Mouse (Mus musculus) spleen, postnatal 36 days (tissue): Measurements from ENCODE around the gene Creb5.

Source experiments
- DNase-seq, 2 experiments: peaks; one replicate each; pipeline ENCODE4 v3.0.0; 2022; ENCODE audit warnings: low spot score in 2 of 2, mixed read lengths in 1 of 2

Gene Creb5

GRCm38 (mm10) chr6:53545989-53546388 is 258.9 kb downstream of the Creb5 start:
- DNase-seq: no peak

- no peak for DNase-seq
These were observed 261.2 kb downstream of the Creb5 start for GRCm38 (mm10) chr6:53548236-53548635.

DNA sequence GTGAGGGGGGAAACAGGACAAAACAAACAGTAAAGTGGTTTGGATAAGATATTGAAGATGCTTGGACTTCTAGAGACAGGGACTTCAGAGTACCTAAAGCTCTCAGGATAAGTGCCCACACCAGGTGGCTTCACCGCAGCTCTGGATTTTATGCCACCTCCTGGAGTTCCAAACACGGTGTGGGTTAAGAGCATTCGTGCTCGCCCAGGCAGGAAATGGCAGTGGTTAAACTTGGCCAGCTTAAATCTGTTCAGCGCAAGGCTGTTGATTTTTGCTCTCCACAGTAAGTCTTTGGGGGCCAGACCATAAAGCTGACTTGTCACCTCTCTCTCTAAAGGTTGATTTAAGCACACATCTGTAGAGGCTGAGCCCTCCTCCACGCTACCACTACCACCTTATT is 262.3 kb downstream of the Creb5 start:
- DNase-seq: no peak

GRCm38 (mm10) chr6:53556050-53556449 is 269.0 kb downstream of the Creb5 start:
- DNase-seq: no peak

DNA sequence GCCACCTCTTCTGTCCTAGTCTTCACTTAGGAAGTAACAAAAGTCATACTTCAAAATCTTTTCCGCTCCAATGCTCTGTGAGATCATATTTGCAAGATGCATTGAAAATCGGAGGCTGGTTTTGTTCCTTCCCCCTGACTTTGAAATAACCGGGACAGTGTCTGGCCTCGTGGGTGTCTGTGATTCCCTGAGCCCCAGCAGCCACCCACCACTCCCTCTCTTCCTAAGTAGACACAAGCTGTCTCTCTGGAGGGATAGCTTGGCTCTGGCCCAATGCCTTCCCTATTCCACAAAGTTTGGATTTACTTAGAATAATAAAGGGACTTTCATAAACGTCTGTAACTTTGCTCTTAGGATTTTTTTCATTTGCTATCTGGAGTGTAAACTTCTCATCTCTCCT is 273.9 kb downstream of the Creb5 start:
- DNase-seq: no peak

GRCm38 (mm10) chr6:53562586-53562985 is 275.5 kb downstream of the Creb5 start:
- DNase-seq: no peak

GRCm38 (mm10) chr6:53563546-53564185 is 276.6 kb downstream of the Creb5 start:
- DNase-seq: no peak

GRCm38 (mm10) chr6:53569436-53569835 is 282.4 kb downstream of the Creb5 start:
- DNase-seq: no peak

DNA sequence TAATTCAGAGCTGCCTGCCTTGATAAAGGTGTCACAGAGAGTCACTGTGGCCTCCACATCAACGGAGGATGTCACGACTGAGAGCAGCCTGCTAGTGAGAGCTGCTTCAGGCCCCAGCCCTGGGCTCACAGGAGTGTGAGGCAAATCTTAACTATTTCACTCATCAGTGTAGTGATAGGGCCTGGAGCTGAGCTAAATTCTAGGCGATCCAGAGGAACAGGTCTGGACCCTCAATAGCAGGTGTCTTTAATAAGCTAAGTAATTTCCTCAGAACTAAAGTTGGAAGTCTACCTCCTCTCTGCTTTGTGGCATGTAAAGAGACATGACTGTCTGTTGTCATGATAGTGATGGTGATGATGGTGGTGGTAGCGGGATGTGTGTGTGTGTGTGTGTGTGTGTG is 283.8 kb downstream of the Creb5 start:
- no peak for DNase-seq

- DNase-seq: no peak
These were observed 284.6 kb downstream of the Creb5 start for GRCm38 (mm10) chr6:53571571-53572122.

GRCm38 (mm10) chr6:53572456-53572855 is 285.4 kb downstream of the Creb5 start:
- DNase-seq: no peak

GRCm38 (mm10) chr6:53572979-53573710 is 286.1 kb downstream of the Creb5 start:
- DNase-seq: peak; percentile 12 to 25

DNA sequence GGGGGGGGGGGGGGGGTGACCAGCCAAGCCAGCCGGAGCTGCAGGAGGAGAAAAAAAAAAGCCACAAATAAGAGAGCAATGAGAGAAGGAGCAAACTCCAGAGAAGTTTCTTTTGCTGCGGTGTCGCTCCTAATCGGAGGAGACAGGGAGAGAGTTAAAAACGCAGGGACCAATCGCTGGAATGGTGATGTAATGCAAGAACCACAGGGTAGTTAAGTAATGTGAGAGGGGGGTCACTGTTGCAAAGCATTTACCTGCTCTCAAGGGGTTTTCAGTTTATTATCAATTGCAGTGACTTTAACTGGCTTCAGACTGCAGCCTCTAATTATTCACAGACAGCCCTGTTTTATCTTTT is 286.6 kb downstream of the Creb5 start:
- no peak for DNase-seq

GRCm38 (mm10) chr6:53574097-53574496 is 287.0 kb downstream of the Creb5 start:
- no peak for DNase-seq

GRCm38 (mm10) chr6:53575191-53575590 is 288.1 kb downstream of the Creb5 start:
- no peak for DNase-seq

DNA sequence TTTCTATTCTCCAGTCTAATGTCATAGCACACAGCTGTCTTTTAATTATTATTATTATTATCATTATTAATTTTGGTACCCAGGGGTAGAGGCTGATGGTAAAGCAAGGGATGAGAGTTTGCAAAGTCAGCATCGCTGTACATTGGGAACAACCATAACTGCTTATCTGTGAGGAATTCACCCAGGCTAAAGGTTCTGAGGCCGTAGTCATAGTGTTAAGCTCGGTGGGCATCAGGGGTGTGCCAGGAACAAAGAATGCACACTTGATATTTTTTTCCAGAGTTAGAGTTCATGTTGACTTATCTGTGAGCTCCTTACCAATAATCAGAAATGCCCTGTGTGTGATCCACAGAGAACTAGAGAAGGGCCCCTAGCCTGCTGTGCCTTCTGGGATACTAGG is 288.8 kb downstream of the Creb5 start:
- DNase-seq: no peak

DNA sequence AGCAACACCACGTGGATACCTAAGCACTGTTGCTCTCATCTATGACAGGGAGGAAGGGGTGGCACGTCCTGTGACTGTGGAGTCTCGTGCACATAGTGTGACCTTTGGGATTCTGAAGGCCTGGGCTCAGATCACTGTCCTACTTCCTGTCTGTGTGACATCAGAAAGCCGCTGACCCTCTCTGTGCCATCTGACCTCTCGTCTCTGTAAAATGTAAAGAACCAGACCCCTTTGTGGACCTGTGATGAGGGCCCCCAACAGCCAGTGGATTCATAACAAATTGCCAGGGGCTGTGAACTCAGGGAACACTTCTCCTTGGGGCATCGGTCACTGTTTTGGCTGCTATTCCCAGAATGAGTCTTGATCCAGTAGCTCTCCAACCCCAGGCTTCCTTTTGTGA is 289.8 kb downstream of the Creb5 start:
- DNase-seq: no peak

- DNase-seq: no peak
These were observed 290.7 kb downstream of the Creb5 start for GRCm38 (mm10) chr6:53577776-53578175.

DNA sequence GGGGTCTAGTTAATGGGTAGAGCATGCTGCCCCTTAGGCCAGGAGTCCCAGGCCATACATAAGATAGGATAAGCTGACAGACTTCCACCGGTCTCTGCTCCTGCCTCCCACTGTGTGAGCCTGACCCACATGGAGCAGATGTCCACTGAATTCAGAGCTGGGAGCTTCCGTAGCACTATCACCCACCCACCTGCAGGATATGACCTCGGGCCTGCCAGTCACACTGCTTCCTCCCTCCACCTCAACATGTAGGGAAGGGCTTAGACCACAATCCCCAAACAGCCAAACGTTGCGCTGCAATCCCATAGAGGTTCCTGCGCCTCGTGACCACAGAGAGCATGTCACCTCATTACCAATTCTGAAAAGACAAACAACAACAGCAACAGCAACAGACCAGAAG is 293.3 kb downstream of the Creb5 start:
- DNase-seq: no peak

- no peak for DNase-seq
These were observed 296.3 kb downstream of the Creb5 start for GRCm38 (mm10) chr6:53583234-53583875.

DNA sequence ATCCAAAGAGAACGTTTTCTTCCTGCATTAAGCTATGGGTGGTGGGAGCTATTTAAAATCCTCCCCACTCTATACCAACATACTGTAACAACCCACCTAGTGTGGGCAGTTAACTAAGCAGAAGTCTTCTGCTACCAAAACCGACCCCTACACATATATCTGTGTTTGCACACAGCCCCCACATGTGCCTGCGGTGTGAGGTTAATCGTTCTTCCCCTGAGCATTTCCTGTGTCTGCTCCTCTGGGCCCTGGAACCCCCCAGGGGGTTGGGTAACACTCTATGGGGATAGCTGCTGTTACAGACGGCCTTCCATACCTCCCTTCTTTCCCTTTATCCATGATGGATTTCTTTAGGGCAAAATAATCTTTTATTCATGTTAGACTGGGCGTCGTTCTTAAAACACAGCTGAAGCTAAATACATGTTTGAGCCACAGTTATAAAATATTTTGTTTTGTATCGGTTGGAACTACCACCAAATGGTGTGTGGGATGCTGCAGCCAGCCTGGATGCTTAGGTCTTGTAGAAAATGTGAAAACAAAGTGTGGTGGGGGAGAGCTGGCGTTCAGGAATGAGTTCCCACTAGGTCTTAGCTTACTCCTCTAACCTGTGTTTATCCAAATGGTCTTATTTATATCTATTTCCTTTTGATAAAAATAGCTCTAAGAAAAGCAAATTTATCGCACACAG is 297.8 kb downstream of the Creb5 start:
- DNase-seq: peak; percentile 7 to 16

GRCm38 (mm10) chr6:53589746-53590145 is 302.7 kb downstream of the Creb5 start:
- DNase-seq: peak; percentile 44 to 49
